Mouse (Mus musculus): ENCODE data around the gene Zfp697.
"Not testable (repeated sequence)": the region's sequence is repeated elsewhere in the genome, so short reads cannot be mapped to it uniquely, and the experiment has no call there.

Gene Zfp697

DNA sequence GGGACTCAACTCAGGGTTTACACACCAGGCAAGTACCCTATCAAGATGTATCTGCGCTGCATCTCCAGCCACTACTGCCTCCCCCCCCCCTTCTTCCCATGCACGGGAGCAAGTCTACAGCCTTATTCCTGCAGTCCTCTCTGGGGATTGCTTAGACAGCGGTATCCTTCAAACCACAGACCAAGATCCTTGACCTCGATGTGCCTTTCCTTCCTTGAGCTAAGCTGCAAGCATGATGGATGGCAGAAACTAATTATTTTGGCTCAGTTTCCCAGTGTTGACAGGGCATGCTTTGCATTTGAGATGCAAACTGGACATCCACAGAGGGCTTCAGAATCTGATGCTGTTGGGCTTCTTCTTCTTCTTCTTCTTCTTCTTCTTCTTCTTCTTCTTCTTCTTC lies 40.7 kb downstream of the Zfp697 start:
- no peak for DNase-seq (ENCODE audit: low read depth)

DNA sequence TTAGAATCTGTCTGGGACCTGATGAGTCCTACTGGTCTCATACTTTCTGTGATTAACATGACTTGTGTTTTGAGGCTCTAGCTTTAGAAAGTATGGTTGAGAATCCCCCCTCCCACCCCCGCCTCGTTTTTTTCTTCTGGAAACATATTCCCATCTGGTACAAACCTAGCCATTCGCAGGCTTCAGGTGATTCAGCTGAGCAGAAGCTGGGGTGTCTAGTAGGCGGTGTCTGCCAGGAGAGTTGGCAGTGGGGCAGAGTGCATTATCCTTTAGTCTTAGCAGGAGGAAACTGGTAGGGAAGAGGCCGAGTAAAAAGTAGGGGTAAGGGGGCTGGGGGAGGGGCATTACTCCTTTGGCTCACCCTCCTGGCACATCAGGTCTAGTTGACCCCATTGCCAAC lies 44.5 kb downstream of the Zfp697 start:
- no peak for DNase-seq (ENCODE audit: low read depth)

DNA sequence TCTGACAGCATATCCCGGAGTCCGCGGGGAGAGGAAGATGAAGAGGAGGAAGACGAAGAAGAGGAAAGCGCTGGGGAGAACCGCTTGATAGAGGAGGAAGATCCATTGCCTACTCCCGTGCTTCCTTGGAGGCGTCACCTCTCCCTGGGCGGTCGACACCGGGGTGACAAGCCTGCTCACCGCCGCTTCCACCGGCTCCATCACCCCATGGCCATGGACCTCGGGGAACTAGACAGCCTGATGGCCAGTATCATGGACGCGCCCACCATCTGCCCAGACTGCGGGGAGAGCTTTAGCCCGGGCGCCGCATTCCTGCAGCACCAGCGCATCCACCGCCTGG lies 45.0 kb downstream of the Zfp697 start:
- no peak for DNase-seq (ENCODE audit: low read depth)

DNA sequence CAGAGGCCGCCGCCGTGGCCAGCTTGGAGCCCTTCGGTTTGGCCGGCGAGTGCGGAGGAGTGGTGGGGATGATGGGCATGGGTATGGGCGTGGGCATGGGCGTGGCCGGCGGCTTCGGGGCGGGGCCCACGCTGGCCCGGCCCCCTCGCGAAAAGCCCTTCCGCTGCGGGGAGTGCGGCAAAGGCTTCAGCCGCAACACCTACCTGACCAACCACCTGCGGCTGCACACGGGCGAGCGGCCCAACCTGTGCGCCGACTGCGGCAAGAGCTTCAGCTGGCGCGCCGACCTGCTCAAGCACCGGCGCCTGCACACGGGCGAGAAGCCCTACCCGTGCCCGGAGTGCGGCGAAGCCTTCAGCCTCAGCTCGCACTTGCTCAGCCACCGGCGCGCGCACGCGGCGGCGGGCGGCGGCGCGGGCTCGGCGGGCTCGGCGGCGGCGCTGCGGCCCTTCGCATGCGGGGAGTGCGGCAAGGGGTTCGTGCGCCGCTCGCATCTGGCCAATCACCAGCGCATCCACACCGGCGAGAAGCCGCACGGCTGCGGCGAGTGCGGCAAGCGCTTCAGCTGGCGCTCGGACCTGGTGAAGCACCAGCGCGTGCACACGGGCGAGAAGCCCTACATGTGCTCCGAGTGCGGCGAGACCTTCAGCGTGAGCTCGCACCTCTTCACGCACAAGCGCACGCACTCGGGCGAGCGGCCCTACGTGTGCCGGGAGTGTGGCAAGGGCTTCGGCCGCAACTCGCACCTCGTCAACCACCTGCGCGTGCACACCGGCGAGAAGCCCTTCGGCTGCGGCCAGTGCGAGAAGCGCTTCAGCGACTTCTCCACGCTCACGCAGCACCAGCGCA lies 45.6 kb downstream of the Zfp697 start:
- DNase-seq (ENCODE audit: low read depth), result peak; percentile 30

DNA sequence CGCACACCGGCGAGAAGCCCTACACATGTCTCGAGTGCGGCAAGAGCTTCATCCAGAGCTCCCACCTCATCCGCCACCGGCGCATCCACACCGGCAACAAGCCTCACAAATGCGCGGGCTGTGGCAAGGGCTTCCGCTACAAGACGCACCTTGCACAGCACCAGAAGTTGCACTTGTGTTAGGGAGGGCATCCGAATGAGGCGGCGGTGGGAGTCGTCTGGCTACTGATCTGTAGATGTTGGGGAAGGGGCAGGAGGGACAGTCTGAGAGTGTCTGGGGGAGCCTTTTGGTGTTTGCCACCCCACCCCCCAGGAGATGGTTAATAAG lies 46.2 kb downstream of the Zfp697 start:
- DNase-seq (ENCODE audit: low read depth), result no peak

DNA sequence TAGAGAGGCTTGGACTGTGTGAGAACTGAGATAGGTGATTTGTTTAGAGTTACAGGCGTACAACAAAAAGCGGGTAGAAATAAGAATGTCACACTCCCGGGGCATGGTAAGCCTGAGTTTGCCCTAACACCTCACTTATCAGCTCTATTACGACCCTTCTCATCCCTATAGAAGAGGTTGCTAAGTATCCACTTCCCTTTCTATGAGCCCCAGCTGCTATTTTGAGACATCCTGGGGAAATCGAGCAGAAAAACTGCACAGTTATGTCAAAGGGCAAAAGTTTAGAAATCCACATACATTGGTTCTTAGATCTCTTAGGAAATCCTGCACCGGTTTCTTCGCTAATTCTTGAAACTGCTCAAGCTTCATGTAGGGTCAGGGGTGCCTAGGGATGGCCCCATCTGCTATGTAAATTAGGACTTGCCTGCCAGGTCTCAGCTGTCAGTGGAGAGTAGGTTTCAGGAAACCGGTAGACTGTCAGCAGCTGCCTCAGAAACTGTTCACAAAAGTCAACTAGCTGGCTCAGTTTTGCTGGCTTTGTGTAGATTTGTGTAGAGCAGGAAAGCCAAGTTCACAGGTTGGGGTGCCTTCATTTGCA lies 46.8 kb downstream of the Zfp697 start:
- no peak for DNase-seq (ENCODE audit: low read depth)

DNA sequence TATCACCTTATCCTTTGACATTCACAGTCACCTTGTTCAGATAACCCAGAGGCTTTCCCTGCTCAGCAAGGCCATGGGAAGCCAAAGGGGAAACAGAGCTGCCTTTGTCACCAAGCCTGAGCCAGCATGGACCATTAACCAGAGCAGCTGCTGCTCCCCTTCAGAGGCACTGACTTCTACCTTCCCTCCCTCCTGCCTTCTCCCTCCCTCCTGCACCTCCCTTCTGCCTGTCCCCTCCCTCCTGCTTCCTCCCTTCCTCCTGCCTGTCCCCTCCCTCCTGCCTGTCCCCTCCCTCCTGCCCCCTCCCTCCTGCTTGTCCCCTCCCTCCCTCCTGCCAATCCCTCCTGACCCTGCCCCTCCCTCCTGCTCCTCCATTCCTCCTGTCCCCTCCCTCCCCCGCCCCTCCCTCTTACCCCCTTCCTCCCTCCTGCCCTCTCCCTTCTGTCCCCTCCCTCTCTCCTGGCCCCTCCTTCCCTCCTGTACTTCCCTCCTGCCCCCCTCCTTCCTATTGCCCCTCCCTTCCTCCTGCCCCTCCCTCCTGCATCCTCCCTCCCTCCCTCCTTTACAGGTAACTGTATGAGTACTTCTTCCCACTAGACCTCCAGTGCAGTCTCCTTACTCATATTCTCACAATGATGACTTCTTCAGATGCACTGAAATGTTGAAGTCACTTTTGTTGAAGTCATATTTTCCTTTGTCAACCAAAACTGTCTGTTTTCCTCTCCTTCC lies 52.0 kb downstream of the Zfp697 start:
- no peak for DNase-seq (ENCODE audit: low read depth)

DNA sequence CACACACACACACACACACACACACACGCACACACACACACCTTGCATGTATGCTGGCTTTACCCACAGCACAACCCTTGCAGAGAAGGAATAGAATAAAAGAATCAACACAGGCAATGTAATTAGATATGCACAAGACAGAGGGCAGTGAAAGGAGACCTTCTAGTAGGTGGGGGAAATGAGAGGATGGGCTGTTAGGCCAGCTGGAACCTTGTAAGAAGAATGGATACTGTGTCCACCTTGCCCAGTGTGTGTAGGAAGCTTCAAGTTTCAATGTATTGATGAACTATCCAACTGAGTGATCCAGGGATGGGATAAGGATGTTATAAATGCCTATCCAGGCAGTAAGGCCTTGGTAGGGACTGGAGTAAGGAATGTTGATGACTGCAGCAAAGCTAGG lies 52.8 kb downstream of the Zfp697 start:
- no peak for DNase-seq (ENCODE audit: low read depth)

DNA sequence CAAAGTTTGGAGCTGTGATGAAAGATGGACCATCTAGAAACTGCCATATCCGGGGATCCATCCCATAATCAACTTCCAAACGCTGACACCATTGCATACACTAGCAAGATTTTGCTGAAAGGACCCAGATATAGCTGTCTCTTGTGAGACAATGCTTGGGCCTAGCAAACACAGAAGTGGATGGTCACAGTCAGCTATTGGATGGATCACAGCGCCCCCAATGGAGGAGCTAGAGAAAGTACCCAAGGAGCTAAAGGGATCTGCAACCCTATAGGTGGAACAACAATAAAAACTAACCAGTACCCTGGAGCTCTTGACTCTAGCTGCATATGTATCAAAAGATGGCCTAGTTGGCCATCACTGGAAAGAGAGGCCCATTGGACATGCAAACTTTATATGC lies 60.0 kb downstream of the Zfp697 start:
- not testable (repeated sequence) for DNase-seq (ENCODE audit: low read depth)

DNA sequence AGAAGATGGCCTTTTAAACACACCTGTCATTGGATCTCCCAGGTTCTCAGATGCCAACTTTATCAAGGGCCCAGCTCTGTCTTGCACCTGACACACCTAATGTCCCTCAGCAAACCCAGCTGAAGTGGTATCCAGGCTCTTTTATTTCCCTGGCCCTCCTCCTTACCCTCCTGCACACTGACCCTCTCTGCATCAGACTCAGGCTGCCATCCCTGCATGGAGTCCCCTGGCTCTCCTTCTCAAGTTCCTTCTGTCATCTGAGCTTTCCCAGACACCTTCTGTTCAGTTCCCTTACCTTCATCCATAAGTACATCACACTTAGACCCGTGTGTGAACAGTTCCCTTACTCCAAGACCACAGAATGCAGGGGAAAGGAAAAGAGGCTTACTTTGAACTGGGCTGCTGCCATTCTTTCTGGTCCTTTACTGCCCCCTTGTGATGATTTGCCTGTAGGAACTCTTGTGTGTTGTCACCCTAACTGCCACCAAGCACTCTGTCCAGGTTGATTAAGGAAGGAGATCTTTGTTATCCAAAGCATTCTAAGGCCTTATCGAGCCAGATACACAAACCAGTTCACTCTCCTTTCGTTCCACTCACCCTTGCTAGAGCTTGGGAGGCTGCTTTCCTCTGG lies 61.0 kb downstream of the Zfp697 start:
- DNase-seq (ENCODE audit: low read depth), result not testable (repeated sequence)

DNA sequence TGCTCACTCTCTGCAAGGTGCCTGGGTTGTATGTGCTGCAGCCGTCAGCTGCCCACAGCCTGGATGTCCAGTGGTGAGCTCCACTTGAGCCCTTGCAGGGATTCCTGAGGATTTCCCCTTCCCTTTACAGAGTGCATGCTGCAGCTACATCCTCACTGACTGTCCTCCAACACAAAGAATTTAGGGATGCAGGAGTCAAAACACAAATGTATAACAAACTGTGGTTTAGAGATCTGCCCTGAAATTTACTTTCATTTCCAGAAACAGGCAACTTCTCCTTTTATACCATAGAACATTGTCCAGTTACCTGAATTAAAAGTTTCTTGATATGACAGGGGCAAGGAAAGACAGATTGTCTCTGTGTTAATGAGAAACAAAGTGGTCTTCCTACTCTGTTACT lies 61.7 kb downstream of the Zfp697 start:
- DNase-seq (ENCODE audit: low read depth), result not testable (repeated sequence)

DNA sequence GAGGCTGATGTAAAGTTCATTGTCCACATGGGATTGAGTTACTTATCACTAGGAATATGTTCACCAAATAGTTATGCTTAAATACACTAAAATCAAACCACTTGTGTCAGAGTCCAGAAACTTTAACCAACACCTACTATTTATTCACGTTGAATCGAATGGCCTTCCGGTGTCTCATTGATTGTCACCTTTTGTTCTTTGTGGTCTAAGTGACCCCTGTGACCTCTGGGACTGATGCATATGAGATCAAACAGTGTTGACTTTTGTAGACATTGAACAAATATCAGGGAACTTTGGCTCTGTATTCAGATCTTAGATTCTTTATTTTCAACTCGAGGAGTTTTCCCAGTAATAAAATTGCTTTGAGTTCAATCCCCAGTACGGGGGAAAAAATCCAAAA lies 71.5 kb downstream of the Zfp697 start:
- DNase-seq (ENCODE audit: low read depth), result not testable (repeated sequence)

DNA sequence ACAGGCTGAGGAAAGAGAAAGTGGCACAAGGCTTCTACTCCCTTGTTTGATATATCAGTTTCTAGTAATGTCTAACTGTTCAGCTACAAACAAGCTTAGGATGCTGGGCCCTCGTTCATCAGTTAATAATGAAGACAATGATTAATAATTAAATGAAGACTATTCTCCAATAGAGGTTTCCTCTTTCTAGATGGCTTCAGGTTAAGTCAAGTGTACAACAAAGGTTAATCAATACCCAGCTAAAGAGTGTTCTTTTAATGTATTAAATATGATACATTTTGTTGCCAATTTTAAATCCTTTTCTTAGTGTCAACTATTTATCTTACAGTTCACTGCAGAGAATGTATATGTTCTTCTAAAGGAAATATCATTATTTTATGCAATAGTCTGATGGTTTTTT lies 74.8 kb downstream of the Zfp697 start, which contains the start of gene Gm4450:
Gene Gm4450 (minus strand): TSS at position 101 of the 400 bp plus-strand sequence.
- DNase-seq (ENCODE audit: low read depth), result not testable (repeated sequence)

DNA sequence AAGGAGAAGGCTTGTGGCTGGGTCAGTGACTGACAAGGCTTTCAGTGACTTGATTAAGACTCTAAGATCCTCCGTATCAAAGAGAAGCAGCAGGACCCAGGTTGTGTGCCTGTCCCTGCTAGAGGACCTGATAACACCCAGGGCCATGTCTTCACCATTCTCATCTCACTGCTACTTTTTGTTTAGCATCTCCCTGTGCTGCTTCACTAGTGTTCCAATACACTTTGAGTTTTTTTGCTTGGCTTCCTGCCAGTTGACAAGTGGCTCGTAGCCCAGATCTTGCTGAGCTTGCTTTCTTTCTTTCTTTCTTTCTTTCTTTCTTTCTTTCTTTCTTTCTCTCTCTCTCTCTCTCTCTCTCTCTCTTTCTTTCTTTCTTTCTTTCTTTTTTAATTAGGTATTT lies 87.1 kb downstream of the Zfp697 start:
- not testable (repeated sequence) for DNase-seq (ENCODE audit: low read depth)

DNA sequence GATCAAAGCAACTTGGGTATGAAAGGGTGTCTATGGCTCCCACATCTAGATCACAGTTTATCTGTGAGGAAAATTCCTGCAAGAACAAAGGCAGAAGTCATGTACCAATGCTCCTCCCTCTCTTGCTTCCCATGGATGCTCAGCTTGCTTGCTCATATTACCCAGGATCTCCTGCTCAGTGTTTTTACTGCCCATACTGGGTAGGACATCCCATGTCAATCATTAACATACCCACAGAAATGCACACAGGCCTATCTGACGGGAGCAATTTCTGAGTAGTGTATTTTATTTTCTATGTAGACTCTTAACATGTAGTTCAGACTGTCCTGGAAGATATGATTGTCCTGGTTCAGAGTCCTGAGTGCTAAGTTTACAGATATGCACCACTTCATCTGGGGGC lies 88.8 kb downstream of the Zfp697 start:
- not testable (repeated sequence) for DNase-seq (ENCODE audit: low read depth)

DNA sequence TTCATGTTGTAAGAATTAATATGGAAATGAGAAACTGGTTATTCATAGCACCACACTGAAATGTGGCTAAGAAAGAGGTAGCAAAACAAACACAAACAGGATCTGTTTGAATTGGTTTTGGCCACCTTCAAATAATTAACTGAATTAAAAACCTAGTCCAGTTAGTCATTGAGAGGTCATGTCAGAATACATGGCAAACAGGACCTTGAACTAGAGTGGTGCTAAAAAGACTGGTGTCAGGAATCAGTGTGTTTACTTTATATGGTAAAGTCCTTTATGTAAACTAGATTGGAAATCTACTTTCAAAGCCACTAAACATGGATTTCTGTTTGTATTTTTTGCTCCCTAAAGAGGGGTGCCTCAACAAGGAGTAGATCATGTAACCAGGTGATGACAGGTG lies 89.2 kb downstream of the Zfp697 start:
- DNase-seq (ENCODE audit: low read depth), result not testable (repeated sequence)

DNA sequence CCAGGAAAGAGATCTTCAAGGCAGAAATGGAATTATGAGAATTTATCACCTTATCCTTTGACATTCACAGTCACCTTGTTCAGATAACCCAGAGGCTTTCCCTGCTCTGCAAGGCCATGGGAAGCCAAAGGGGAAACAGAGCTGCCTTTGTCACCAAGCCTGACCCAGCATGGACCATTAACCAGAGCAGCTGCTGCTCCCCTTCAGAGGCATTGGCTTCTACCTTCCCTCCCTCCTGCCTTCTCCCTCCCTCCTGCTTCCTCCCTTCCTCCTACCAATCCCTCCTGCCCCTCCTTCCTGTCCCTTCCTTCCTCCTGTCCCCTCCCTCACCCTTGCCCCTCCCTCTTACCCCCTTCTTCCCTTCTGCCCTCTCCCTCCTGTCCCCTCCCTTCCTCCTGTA lies 111.9 kb downstream of the Zfp697 start:
- not testable (repeated sequence) for DNase-seq (ENCODE audit: low read depth)

DNA sequence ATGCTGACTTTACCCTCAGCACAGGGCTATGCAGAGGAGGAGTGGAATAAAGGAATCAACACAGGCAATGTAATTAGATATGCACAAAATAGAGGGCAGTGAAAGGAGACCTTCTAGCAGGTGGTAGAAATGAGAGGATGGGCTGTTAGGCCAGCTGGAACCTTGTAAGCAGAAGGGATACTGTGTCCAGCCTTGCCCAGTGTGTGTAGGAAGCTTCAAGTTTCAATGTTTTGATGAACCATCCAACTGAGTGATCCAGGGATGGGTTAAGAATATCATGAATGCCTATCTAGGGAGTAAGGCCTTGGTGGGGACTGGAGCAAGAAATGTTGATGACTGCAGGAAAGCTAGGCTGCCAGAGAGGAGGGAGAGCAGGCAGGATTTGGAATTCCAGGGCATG lies 112.8 kb downstream of the Zfp697 start:
- not testable (repeated sequence) for DNase-seq (ENCODE audit: low read depth)

DNA sequence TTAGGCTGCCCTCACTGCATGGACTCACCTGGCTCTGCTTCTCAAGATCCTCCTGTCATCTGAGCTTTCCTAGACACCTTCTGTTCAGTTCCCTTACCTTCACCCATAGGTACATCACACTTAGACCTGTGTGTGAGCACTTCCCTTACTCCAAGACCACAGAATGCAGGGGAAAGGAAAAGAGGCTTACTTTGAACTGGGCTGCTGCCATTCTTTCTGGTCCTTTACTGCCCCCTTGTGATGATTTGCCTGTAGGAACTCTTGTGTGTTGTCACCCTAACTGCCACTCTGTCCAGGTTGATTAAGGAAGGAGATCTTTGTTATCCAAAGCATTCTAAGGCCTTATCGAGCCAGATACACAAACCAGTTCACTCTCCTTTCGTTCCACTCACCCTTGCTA lies 114.5 kb downstream of the Zfp697 start:
- not testable (repeated sequence) for DNase-seq (ENCODE audit: low read depth)

DNA sequence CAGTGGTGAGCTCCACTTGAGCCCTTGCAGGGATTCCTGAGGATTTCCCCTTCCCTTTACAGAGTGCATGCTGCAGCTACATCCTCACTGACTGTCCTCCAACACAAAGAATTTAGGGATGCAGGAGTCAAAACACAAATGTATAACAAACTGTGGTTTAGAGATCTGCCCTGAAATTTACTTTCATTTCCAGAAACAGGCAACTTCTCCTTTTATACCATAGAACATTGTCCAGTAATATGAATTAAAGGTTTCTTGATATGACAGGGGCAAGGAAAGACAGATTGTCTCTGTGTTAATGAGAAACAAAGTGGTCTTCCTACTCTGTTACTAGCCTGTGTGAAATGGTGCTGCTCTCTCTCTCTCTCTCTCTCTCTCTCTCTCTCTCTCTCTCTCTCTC lies 115.1 kb downstream of the Zfp697 start:
- not testable (repeated sequence) for DNase-seq (ENCODE audit: low read depth)

DNA sequence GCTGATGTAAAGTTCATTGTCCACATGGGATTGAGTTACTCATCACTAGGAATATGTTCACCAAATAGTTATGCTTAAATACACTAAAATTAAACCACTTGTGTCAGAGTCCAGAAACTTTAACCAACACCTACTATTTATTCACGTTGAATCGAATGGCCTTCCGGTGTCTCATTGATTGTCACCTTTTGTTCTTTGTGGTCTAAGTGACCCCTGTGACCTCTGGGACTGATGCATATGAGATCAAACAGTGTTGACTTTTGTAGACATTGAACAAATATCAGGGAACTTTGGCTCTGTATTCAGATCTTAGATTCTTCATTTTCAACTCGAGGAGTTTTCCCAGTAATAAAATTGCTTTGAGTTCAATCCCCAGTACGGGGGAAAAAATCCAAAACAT lies 125.0 kb downstream of the Zfp697 start:
- DNase-seq (ENCODE audit: low read depth), result not testable (repeated sequence)

DNA sequence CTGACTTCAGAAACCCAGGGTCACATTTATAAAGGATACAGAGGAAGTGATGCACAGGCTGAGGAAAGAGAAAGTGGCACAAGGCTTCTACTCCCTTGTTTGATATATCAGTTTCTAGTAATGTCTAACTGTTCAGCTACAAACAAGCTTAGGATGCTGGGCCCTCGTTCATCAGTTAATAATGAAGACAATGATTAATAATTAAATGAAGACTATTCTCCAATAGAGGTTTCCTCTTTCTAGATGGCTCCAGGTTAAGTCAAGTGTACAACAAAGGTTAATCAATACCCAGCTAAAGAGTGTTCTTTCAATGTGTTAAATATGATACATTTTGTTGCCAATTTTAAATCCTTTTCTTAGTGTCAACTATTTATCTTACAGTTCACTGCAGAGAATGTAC lies 128.2 kb downstream of the Zfp697 start, which contains the start of gene Hsd3b4:
Gene Hsd3b4 (minus strand): TSS at position 101 of the 400 bp plus-strand sequence.
- not testable (repeated sequence) for DNase-seq (ENCODE audit: low read depth)

All from c-Kit-positive CD71-negative TER-119-negative erythroid progenitor cells, embryonic 14.5 days (primary cell).